Mouse (Mus musculus): ENCODE data around the gene Fam19a1. TPM values are rescaled to one million over a fixed set of nuclear protein-coding genes. Genes with fewer than 3 reads are reported as not detected.

Fam19a1 gene
- total and polyA plus RNA-seq, 3 experiments, result not detected

DNA sequence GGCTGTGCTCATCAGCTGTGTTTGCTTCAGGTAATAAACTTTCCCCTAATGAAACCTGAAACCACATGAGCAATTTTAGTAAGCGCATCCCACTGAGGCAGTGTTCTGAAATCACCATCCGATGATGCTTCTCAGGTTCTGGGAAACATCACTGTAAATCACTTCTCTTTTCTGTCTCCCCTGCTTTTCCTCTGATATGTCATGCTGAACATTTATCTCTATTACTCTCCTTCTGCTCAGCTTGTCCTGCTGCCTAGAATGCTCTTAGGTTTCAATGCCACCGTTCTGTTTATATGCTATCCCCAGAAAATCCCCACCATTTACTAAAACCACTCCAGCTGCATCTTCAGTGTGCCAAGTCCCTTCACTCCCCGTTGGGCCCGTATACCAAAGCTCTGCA lies 386.5 kb downstream of the Fam19a1 start:
- no peaks in the 10 kb centered on the region for H3K27me3 ChIP-seq (ENCODE audit: control insufficient read depth, insufficient read depth, low read length)
- intact Hi-C loops (cut with DNase I), result no loop called here
- H3K27ac ChIP-seq, result no peak overlapping the region
- H3K4me3 ChIP-seq, result no peak overlapping the region
- no peaks in the 10 kb centered on the region for H3K79me2 ChIP-seq (replicated peaks; ENCODE audit: control insufficient read depth, insufficient read depth, low read length)
- DNase-seq, result no peak
- no peak for TF ChIP-seq EP300 (IDR thresholded peaks at IDR 0.05; ENCODE audit: insufficient read depth, low read depth, low read length)
- TF ChIP-seq CTCF (IDR thresholded peaks at IDR 0.05), result no peak
- WGBS, result 81% methylated on average over 5 of the region's 5 CpGs
- no peak overlapping the region for H3K9ac ChIP-seq (ENCODE audit: low read depth, low read length)
- no peaks in the 10 kb centered on the region for H3K36me3 ChIP-seq (ENCODE audit: control insufficient read depth, insufficient read depth, low read length)
- no peaks in the 10 kb centered on the region for H3K4me1 ChIP-seq (ENCODE audit: control insufficient read depth, insufficient read depth, low read length)

DNA sequence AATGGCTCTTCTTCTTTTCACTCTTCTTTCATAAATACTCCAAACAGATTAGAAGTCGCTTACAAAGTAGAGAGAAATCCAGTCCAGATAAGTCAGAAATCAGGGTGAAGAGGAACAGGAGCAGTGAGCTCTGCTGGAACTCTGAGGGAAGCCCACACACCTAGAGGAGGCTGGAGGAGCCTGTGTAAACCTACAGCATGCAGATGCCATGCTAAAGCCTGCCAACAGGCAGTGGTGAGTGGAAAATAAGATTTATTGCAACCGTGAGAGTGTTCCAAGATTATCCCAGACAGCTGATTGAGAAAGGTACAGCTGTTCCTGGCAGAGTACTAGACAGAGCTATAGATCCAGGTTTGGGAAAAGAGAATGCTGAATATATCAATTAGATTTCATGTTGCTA lies 428.6 kb downstream of the Fam19a1 start:
- Histone ChIP-seq H3K79me2 (replicated peaks; ENCODE audit: control insufficient read depth, insufficient read depth, low read length) (no peaks in the 10 kb centered on the region), H3K27ac (no peak overlapping the region), H3K4me3 (no peak overlapping the region), H3K27me3 (ENCODE audit: control insufficient read depth, insufficient read depth, low read length) (no peaks in the 10 kb centered on the region), H3K36me3 (ENCODE audit: control insufficient read depth, insufficient read depth, low read length) (no peaks in the 10 kb centered on the region), H3K9ac (ENCODE audit: low read depth, low read length) (no peak overlapping the region), H3K4me1 (ENCODE audit: control insufficient read depth, insufficient read depth, low read length) (no peaks in the 10 kb centered on the region)
- intact Hi-C loops (cut with DNase I), result no loop called here
- no peak for DNase-seq
- whole genome bisulfite sequencing, result 57% methylated on average over 2 of the region's 2 CpGs
- TF ChIP-seq EP300 (IDR thresholded peaks at IDR 0.05; ENCODE audit: insufficient read depth, low read depth, low read length), result no peak
- no peak for TF ChIP-seq CTCF (IDR thresholded peaks at IDR 0.05)
- TF ChIP-seq POLR2A (IDR thresholded peaks at IDR 0.05; ENCODE audit: insufficient read depth, low read depth, low read length), result no peak

DNA sequence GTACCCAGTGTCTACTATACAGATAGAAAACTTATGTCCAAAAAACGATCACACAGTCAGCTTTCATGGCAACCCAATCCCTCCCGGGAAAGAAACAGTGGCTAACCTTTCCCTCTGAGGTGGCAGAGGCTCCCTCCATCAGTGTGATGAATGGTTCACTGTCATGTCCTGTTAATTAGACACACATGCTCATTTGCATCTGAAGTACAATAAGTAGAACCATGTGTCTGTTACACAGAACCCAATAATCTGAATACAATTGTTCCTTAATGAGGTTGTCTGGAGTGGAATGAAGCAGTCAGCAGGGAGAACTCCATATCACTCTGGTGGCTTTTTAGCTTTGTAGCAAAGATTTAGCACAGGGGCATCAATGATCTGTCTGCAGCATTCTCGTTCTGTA lies 431.9 kb downstream of the Fam19a1 start:
- no peak overlapping the region for H3K9ac ChIP-seq (ENCODE audit: low read depth, low read length)
- no peaks in the 10 kb centered on the region for H3K36me3 ChIP-seq (ENCODE audit: control insufficient read depth, insufficient read depth, low read length)
- intact Hi-C loops (cut with DNase I), result no loop called here
- H3K27ac ChIP-seq, result no peak overlapping the region
- no peaks in the 10 kb centered on the region for H3K79me2 ChIP-seq (replicated peaks; ENCODE audit: control insufficient read depth, insufficient read depth, low read length)
- H3K4me3 ChIP-seq, result no peak overlapping the region
- H3K27me3 ChIP-seq (ENCODE audit: control insufficient read depth, insufficient read depth, low read length), result no peaks in the 10 kb centered on the region
- TF ChIP-seq EP300 (IDR thresholded peaks at IDR 0.05; ENCODE audit: insufficient read depth, low read depth, low read length) (no peak), CTCF (IDR thresholded peaks at IDR 0.05) (no peak), POLR2A (IDR thresholded peaks at IDR 0.05; ENCODE audit: insufficient read depth, low read depth, low read length) (no peak)
- WGBS, result 52% methylated on average over 3 of the region's 3 CpGs
- H3K4me1 ChIP-seq (ENCODE audit: control insufficient read depth, insufficient read depth, low read length), result no peaks in the 10 kb centered on the region
- no peak for DNase-seq

DNA sequence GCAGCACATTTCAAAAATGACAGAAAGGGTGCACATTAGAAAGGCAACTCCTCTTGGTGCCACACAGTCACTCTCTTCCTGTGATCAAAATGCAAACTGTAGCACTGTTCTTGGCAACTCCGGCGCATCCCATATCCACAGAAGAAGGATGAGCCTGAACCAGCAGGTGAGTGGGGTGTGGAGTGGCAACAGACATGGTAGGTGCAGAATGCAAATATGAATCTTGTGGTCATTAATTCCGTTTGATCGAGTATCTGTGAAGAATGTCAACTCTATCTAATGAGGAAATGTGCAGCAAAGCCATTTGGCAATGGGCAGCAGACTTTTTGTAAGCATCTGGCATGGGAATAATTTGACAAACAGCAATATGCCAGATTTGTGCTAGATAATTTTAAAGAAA lies 437.5 kb downstream of the Fam19a1 start:
- Histone ChIP-seq H3K27me3 (ENCODE audit: control insufficient read depth, insufficient read depth, low read length) (no peaks in the 10 kb centered on the region), H3K9ac (ENCODE audit: low read depth, low read length) (no peak overlapping the region), H3K4me1 (ENCODE audit: control insufficient read depth, insufficient read depth, low read length) (no peaks in the 10 kb centered on the region), H3K4me3 (no peak overlapping the region), H3K27ac (no peak overlapping the region), H3K36me3 (ENCODE audit: control insufficient read depth, insufficient read depth, low read length) (no peaks in the 10 kb centered on the region), H3K79me2 (replicated peaks; ENCODE audit: control insufficient read depth, insufficient read depth, low read length) (no peaks in the 10 kb centered on the region)
- DNase-seq, result no peak
- intact Hi-C loops (cut with DNase I), result no loop called here
- 81% methylated on average over 4 of the region's 4 CpGs for WGBS
- TF ChIP-seq POLR2A (IDR thresholded peaks at IDR 0.05; ENCODE audit: insufficient read depth, low read depth, low read length) (no peak), EP300 (IDR thresholded peaks at IDR 0.05; ENCODE audit: insufficient read depth, low read depth, low read length) (no peak), CTCF (IDR thresholded peaks at IDR 0.05) (no peak)

DNA sequence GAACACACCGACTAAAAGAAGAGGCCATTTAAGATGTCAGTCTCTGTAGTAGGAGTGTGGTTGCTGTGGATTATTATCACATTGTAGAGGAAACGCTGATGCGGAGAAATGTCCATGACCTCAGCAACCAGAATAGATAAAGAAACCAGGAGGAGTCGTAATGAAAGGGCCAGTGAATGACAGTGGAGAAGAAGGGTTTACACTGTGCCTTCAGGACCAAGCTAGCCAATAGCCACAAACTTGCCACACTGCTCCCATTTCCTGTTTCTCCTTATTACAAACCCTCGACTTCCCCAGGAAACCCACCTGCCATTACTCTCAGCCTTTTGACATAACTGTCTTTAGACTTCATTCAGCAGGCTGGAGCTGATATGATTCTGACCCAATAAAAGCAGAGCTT lies 465.7 kb downstream of the Fam19a1 start:
- no peak overlapping the region for H3K27ac ChIP-seq
- no peak for DNase-seq
- H3K79me2 ChIP-seq (replicated peaks; ENCODE audit: control insufficient read depth, insufficient read depth, low read length), result no peaks in the 10 kb centered on the region
- no peaks in the 10 kb centered on the region for H3K4me1 ChIP-seq (ENCODE audit: control insufficient read depth, insufficient read depth, low read length)
- TF ChIP-seq EP300 (IDR thresholded peaks at IDR 0.05; ENCODE audit: insufficient read depth, low read depth, low read length) (no peak), POLR2A (IDR thresholded peaks at IDR 0.05; ENCODE audit: insufficient read depth, low read depth, low read length) (no peak), CTCF (IDR thresholded peaks at IDR 0.05) (no peak)
- H3K4me3 ChIP-seq, result no peak overlapping the region
- H3K36me3 ChIP-seq (ENCODE audit: control insufficient read depth, insufficient read depth, low read length), result no peaks in the 10 kb centered on the region
- no peaks in the 10 kb centered on the region for H3K27me3 ChIP-seq (ENCODE audit: control insufficient read depth, insufficient read depth, low read length)
- no peak overlapping the region for H3K9ac ChIP-seq (ENCODE audit: low read depth, low read length)
- 28% methylated on average over 5 of the region's 5 CpGs for WGBS
- intact Hi-C loops (cut with DNase I), result no loop called here

DNA sequence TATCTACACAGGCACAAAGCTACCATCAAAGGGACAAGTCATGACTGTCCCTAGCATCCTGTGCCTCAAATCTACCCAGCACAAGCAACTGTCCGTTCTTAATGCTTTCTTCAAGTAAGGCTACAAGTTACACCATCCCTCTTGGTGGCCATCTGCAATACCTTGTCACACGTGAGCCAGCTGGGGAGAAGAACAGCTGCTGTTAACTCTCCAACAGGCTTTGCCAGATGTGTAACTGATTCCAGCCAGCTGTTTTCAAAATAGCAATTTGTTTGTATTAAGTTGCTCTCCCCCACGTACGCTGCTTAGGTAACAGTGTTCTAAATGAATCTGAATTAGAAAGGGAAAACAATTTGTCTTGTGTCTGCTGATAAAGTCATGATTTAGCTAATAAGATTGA lies 467.8 kb downstream of the Fam19a1 start:
- no peak overlapping the region for H3K27ac ChIP-seq
- H3K9ac ChIP-seq (ENCODE audit: low read depth, low read length), result no peak overlapping the region
- H3K4me3 ChIP-seq, result no peak overlapping the region
- H3K4me1 ChIP-seq (ENCODE audit: control insufficient read depth, insufficient read depth, low read length), result no peaks in the 10 kb centered on the region
- TF ChIP-seq EP300 (IDR thresholded peaks at IDR 0.05; ENCODE audit: insufficient read depth, low read depth, low read length), result no peak
- TF ChIP-seq POLR2A (IDR thresholded peaks at IDR 0.05; ENCODE audit: insufficient read depth, low read depth, low read length), result no peak
- no peak for TF ChIP-seq CTCF (IDR thresholded peaks at IDR 0.05)
- intact Hi-C loops (cut with DNase I), result no loop called here
- 68% methylated on average over 4 of the region's 4 CpGs for WGBS
- no peaks in the 10 kb centered on the region for H3K79me2 ChIP-seq (replicated peaks; ENCODE audit: control insufficient read depth, insufficient read depth, low read length)
- no peaks in the 10 kb centered on the region for H3K36me3 ChIP-seq (ENCODE audit: control insufficient read depth, insufficient read depth, low read length)
- H3K27me3 ChIP-seq (ENCODE audit: control insufficient read depth, insufficient read depth, low read length), result no peaks in the 10 kb centered on the region
- no peak for DNase-seq

All from heart, adult 2 months (tissue).